Mouse (Mus musculus): ENCODE results near the gene Draxin. TPM values are rescaled to one million over a fixed set of nuclear protein-coding genes. Genes with fewer than 3 reads are reported as not detected.

Gene Draxin
- total and polyA plus RNA-seq, 3 experiments: 0.08 to 0.17 TPM; not detected in 1

- Histone ChIP-seq H3K4me3 (ENCODE audit: control insufficient read depth in 1 of 2, insufficient read depth in 1 of 2, low read depth in 2 of 2, low read length in 2 of 2) (no peak overlapping the region), H3K36me3 (ENCODE audit: control insufficient read depth in 1 of 2, insufficient read depth in 2 of 2, low read length in 2 of 2) (peaks cover 0 to 2% of the 10 kb centered on the region in 2 experiments; a peak in 1 of 4 replicates), H3K79me2 (ENCODE audit: control insufficient read depth, insufficient read depth, low read length, poor library complexity) (peaks cover under 1% of the 10 kb centered on the region; the same call in 1 of the 2 replicates), H3K9me3 (replicated peaks; ENCODE audit: insufficient read depth, low read length) (no peaks in the 10 kb centered on the region), H3K4me1 (ENCODE audit: control insufficient read depth in 1 of 2, insufficient read depth in 2 of 2, low read length in 2 of 2) (no peaks in the 10 kb centered on the region), H3K9ac (ENCODE audit: control insufficient read depth, low read depth, low read length, poor library complexity, severe bottlenecking) (no peak overlapping the region), H3K27ac (ENCODE audit: control insufficient read depth, low read depth, low read length) (no peak overlapping the region), H3K27me3 (ENCODE audit: control insufficient read depth in 1 of 2, insufficient read depth in 2 of 2, low read length in 2 of 2) (no peaks in the 10 kb centered on the region)
- no peak for TF ChIP-seq ELF1 (IDR thresholded peaks at IDR 0.05; ENCODE audit: low read depth, low read length)
- no peak for TF ChIP-seq SIN3A (IDR thresholded peaks at IDR 0.05; ENCODE audit: low read length)
- no peak for TF ChIP-seq HCFC1 (IDR thresholded peaks at IDR 0.05; ENCODE audit: low read depth, low read length)
- no peak for TF ChIP-seq KAT2A (conservative IDR thresholded peaks at IDR 0.05; ENCODE audit: low read depth, low read length)
- TF ChIP-seq SMC3 (IDR thresholded peaks at IDR 0.05; ENCODE audit: low read depth, low read length): no peak
- TF ChIP-seq CTCF (IDR thresholded peaks at IDR 0.05 in 2 of 3, conservative IDR thresholded peaks at IDR 0.05 in 1 of 3; ENCODE audit: control insufficient read depth in 1 of 3, insufficient read depth in 1 of 3, low read depth in 2 of 3, low read length in 3 of 3, poor library complexity in 1 of 3, severe bottlenecking in 1 of 3): no peak
- DNase-seq (ENCODE audit: low read depth, low spot score): no peak
Observed at GRCm38 (mm10) chr4:148092551-148093271, 37.8 kb downstream of the Draxin start.

- Histone ChIP-seq H3K36me3 (ENCODE audit: control insufficient read depth in 1 of 2, insufficient read depth in 2 of 2, low read length in 2 of 2) (peaks cover 0 to 4% of the 10 kb centered on the region in 2 experiments; a peak in 2 of 4 replicates), H3K9me3 (replicated peaks; ENCODE audit: insufficient read depth, low read length) (no peaks in the 10 kb centered on the region), H3K27me3 (ENCODE audit: control insufficient read depth in 1 of 2, insufficient read depth in 2 of 2, low read length in 2 of 2) (no peaks in the 10 kb centered on the region), H3K4me3 (ENCODE audit: control insufficient read depth in 1 of 2, insufficient read depth in 1 of 2, low read depth in 2 of 2, low read length in 2 of 2) (no peak overlapping the region), H3K4me1 (ENCODE audit: control insufficient read depth in 1 of 2, insufficient read depth in 2 of 2, low read length in 2 of 2) (no peaks in the 10 kb centered on the region), H3K27ac (ENCODE audit: control insufficient read depth, low read depth, low read length) (no peak overlapping the region), H3K9ac (ENCODE audit: control insufficient read depth, low read depth, low read length, poor library complexity, severe bottlenecking) (no peak overlapping the region), H3K79me2 (ENCODE audit: control insufficient read depth, insufficient read depth, low read length, poor library complexity) (peaks cover 6% of the 10 kb centered on the region)
- no peak for DNase-seq (ENCODE audit: low read depth, low spot score)
- TF ChIP-seq MYB (IDR thresholded peaks at IDR 0.05; ENCODE audit: low read depth, low read length) (no peak), MXI1 (IDR thresholded peaks at IDR 0.05; ENCODE audit: low read depth, low read length) (no peak), POLR2AphosphoS5 (IDR thresholded peaks at IDR 0.05; ENCODE audit: borderline replicate concordance, low read depth, low read length) (no peak), UBTF (IDR thresholded peaks at IDR 0.05; ENCODE audit: borderline replicate concordance, insufficient read depth, low read depth, low read length) (no peak), CTCF (IDR thresholded peaks at IDR 0.05 in 2 of 3, conservative IDR thresholded peaks at IDR 0.05 in 1 of 3; ENCODE audit: control insufficient read depth in 1 of 3, insufficient read depth in 1 of 3, low read depth in 2 of 3, low read length in 3 of 3, poor library complexity in 1 of 3, severe bottlenecking in 1 of 3) (no peak), NELFE (IDR thresholded peaks at IDR 0.05; ENCODE audit: low read depth, low read length) (no peak), ETS1 (IDR thresholded peaks at IDR 0.05; ENCODE audit: low read depth, low read length) (no peak), RAD21 (IDR thresholded peaks at IDR 0.05; ENCODE audit: low read depth, low read length) (no peak), USF2 (IDR thresholded peaks at IDR 0.05; ENCODE audit: borderline replicate concordance in 1 of 2, insufficient read depth in 1 of 2, low read depth in 1 of 2, low read length in 2 of 2) (no peak), ZNF384 (IDR thresholded peaks at IDR 0.05; ENCODE audit: low read depth, low read length) (no peak)
Observed at GRCm38 (mm10) chr4:148091181-148091580, 39.3 kb downstream of the Draxin start.
